Mouse (Mus musculus) megakaryocyte, embryonic 14.5 days (primary cell): ENCODE data around the gene Thrap3.

ENCODE experiments used
- FLI1 ChIP-seq: IDR thresholded peaks from 2 replicates; pipeline ENCODE4 v1.6.1; 2012; ENCODE audit warnings: low read length, inconsistent platforms, mixed read lengths
- GATA1 ChIP-seq: IDR thresholded peaks from 3 replicates; pipeline ENCODE4 v1.6.1; 2012; ENCODE audit warnings: mixed read lengths, low read length, inconsistent platforms, borderline replicate concordance

- no peak for TF ChIP-seq GATA1
- no peak for TF ChIP-seq FLI1
Observed at GRCm38 (mm10) chr4:126149041-126149676, 53.4 kb downstream of the Thrap3 start.
